Mouse (Mus musculus) spleen, postnatal 36 days (tissue): ENCODE measurements around the gene Cox15.

ENCODE experiments used
- DNase-seq, 2 experiments: peaks; one replicate each; pipeline ENCODE4 v3.0.0; 2022; ENCODE audit warnings: low spot score in 2 of 2, mixed read lengths in 1 of 2

The Cox15 gene

GRCm38 (mm10) chr19:43761543-43762256 is 8.9 kb upstream of the Cox15 start:
- no peak for DNase-seq

GRCm38 (mm10) chr19:43760504-43760903 is 7.7 kb upstream of the Cox15 start:
- DNase-seq = peak; percentile 59 to 74

DNA sequence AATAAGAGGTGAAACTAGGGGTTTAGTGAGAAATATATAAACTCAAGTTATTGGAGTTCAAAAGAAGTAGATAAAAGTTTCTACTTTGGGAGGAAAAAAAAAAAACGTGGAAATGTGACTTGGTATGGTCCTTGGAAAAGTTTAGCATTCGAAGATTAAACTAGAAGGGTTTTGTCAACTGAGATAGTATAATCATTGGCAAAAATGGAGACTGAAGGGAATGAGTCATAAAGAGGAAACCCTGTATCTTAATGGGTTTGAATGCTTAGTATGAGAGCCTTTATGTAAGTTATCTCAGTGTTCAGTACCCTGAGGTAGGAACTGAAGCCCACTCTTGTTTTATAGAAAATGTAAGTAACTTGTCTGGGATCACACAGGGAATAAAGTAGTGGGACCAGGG is 2.1 kb upstream of the Cox15 start:
- no peak for DNase-seq

- DNase-seq = no peak
Observed at GRCm38 (mm10) chr19:43754237-43754636, 1.4 kb upstream of the Cox15 start.

DNA sequence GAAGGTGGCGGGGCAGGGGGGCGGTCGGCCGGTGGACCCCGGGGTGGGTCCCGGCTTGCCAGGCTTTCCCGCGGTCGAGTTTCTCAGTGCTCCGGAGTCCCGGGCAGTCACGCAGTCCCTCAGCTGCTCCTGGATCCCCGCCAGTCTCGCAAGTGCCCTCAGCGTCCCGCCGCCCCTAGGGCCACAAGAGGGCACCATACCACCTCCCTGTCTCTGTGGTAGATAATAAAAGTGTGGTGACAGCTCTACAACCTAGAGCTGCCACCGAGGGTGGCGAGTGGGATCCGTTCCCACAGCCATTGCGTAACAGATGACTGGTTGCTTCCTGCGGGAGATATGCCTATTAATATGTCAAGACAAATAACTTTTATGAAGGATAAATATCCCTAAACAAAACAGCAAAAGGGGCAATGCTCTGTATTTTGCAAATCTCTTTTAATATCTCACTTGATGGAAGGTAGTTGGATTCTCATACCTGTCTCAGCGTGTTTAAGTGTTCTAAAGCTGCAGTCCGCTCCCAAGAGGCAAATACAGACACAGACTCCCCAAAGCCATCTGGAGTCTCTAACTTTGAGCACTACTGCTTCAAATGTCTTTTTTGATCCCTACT is 531 bp upstream of the Cox15 start:
- peak; percentile 85 to 87 for DNase-seq

- DNase-seq = no peak
Observed at GRCm38 (mm10) chr19:43750008-43750407, 2.8 kb downstream of the Cox15 start.

- DNase-seq = no peak
Observed at GRCm38 (mm10) chr19:43747877-43748276, 4.9 kb downstream of the Cox15 start.

DNA sequence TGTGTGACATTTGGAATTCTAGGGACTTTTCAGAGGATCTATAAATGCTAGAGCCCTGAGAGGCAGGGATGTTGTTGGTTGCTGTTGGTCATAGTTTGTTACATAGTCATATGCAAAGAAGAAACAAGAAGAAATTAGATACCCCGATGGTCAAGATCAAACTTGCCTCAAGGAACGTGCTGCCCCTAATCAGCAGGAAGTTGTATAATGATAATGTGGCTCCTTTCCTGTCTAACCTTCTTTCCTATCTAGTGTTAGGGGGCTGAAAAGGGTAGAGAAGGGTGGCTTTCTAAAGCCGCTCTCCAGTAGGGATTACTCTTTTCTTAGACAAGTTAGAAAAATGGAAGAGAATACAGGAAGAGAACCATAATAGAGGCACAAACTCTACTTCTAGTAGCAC is 7.1 kb downstream of the Cox15 start:
- DNase-seq = no peak

- DNase-seq = no peak
Observed at GRCm38 (mm10) chr19:43743401-43743800, 9.4 kb downstream of the Cox15 start.

DNA sequence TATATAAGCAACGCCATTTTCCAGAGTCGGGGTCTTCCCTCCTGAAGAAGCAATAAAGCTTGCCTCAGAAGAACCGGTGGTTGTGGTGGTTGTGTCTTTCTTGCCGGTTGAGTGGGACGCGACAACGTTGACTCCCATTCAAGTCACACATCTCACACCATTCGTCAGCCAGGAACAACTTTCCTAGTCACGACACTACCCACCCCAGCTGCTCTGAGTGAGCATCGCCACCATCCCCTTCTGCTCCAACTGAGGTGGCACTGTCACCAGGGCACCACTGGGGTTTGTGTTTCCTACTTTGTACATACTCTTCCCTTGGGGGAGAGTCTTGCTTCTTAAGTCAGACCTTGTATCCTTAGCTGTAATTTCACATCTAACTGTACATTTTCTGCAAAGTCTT is 14.4 kb downstream of the Cox15 start:
- DNase-seq = no peak

DNA sequence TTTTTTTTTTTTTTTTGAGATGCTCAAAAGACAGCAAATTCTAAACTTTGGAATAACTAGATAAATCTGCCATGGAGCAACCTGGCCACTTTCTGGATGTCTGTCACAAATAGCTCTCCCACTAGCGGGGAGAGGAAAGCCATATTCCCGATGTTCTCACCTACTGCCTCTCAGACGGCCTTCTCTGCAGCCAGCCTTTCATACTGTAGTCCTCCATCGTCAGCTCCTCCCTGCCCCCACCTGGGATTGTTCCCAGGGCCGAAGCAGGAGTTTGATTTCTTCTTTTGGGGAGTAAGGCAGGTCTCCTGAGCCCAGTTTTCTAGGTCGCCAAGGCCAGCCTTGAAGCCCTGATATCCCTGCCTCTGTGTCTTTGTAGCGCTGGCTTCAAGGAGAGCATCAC is 21.6 kb downstream of the Cox15 start:
- DNase-seq = no peak

- DNase-seq = no peak
Observed at GRCm38 (mm10) chr19:43730037-43730428, 22.8 kb downstream of the Cox15 start.

DNA sequence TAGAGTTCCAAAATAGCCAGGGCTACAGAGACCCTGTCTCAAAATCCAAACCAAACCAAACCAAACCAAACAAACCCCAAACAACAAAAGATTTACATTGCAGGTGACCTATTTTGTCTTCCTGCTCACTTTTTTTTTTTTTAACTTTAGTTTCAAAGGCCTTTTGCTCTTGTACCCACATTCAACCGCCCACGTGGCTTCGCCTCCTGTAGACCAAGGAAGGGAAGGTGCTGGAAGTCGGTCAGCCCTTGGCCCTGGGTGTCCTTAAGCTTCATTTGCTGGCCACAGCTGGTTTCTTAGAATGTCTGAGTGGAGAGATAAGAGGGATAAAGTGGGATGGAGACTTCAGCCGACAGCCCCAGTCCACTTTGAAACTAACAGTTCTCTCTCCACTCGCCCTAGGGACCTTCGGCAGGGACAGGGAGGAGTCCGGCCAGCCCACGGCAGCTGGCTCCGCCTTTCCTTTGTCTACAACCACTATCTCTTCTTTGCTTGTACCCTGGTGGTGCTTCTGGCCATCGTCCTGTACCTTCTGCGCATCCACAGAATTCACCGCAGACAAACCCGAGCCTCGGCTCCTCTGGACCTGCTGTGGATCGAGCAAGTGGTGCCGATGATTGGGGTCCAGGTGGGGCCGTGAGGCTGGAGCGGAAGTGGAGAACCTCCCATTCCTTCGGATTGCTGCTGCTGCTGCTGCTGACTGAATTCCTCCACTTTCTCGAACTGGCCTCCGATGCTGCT is 23.3 kb downstream of the Cox15 start:
- DNase-seq = no peak

DNA sequence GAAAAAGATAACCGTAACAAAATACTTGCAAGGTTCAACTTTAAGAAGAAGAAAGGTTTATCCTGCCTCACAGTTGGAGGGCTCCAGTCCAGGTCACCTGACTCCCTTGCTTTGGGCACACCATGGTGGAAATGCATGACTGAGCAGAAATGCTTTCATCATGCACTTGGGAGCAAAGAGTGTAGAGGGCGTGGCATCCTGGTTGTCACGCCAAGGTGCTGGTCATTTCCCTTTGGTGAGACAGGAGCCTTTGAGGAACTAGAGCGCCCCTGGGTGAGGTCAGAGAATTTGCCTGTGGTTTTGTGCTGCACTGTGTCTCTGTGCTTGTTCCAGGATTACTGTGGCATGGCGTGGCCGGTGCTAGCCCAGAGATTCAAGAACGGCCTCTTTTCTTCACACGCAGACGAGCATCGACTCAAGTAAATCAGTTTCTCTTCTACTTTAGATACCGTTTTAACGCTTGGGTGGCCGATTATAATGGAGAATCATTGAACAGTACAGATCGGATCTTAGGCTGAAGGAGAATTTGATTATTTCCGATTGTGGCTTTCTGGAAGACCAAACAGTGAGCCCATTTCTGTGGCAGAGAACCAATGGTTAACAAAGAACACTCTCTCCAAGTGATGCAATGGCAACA is 26.2 kb downstream of the Cox15 start:
- DNase-seq = peak; percentile 59 to 69

- no peak for DNase-seq
Observed at GRCm38 (mm10) chr19:43724821-43725220, 28.0 kb downstream of the Cox15 start.

DNA sequence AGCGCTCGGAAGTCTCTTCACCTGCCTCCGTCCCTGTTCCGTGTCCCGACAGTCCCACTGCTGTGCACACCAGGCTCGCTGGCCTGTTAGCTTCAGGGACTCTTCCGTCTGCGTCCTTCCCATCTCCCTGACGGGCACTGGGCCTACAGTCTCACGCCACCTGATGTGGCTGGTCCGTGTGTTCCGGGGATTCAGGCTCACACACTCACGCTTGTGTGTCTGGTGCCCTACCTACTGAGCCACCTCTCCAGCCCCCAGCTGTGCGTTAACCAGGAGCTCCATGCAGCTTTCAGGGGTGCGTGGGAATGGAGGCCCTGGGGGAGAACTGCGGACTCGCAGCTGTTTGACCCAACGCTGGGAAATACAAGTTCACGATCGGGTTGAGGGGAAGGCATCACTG is 28.6 kb downstream of the Cox15 start:
- no peak for DNase-seq

DNA sequence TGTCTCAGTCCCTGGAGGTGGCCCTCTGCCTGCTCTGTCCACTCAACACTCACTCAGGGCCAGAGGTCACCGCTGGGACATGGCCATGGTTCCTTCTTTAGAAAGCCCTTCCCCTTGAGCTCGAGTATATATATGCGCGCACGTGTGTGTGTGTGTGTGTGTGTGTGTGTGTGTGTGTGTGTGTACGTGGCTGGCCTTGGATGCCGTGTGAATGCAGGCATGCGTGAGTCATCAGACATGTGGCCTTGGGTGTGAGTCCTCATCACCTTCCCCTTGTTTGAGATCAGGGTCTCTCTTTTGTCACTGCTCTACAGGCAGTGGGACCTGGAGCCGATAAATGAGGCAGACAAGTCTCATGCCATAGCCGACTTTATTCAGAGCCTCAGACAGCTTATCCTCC is 29.3 kb downstream of the Cox15 start:
- no peak for DNase-seq

DNA sequence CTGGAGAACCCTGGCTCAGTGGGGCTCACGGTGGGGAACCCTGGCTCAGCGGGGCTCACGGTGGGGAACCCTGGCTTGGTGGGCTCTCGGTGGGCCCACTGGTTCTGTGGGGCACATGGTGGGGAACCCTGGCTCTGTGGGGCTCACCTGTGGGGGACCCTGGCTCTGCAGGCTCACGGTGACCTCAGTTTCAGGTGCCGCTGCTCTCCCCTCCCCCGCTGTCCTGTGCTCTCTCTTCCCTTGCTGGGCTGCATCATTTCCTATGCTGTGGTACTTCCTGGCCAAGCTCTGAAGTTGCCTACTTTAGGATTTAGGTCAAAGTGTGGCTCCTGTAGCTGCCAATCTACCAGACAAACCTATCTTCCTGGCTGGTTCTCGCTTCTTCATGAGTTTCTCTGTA is 29.9 kb downstream of the Cox15 start:
- DNase-seq = no peak

DNA sequence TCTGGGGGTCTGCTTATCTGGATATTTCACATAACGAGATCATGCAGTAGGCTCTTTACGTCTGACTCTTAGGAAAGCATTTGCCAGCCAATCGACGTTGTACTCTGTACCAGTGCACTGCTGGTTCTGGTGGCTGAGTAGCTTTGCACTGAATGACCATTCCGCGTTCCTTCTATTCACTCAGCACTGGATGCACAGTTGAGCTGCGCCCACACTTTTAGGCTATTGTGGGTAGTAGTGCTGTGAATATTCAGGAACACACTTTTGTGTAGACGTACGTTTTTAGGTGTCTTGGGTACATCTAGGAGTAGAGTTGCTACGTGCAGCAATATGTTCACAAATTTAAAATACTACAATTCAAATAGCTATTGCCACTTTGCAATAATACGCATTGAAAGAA is 32.7 kb downstream of the Cox15 start:
- DNase-seq = no peak

DNA sequence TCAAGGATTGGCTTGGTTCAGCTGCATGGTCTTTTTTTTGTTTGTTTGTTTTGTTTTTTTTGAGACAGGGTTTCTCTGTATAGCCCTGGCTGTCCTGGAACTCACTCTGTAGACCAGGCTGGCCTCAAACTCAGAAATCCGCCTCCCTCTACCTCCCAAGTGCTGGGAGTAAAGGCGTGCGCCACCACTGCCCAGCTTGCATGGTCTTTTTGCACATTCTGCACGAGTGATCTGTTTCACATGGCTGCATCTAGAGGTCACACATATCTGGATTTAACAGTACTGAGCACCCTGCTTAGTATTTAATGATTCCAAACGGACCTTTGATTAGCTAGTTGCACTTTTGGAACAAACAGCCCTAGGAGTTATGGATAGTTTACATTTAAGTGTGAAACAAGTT is 40.8 kb downstream of the Cox15 start:
- no peak for DNase-seq

DNA sequence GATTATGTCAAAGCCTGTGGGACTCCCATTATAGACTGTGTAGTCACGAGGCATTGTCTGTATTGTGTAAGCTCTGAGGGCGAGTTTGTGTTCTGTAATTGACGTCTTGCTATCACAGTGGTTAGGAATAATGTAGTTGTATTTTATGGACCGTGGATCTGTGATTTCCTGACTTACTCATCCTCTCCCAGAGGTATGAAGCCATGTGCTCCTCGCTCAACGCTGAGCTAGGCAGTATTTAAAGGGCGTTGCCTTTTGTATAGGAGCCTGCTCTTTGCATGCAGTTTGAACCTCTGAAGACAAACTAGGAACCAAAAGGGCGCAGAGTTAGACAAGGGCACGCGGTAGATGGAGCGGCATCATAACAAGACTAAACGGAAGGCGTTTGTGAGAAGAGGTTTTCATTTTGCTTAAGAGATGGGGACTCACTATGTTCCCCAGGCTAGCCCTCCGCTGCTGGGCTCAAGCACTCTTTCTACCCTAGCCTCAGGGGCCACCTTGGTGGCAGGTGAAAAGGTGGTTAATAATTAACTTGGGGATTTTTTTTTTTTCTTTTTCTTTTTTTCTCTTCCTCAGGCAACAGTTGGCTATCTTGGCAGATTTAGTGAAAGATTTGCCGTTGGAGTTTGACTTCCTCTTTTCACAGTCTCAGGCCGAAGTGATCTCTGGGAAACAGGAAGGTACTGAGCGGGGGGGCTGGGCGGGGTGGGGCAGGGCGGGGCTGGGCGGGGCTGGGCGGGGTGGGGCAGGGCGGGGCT is 41.5 kb downstream of the Cox15 start:
- DNase-seq = peak; percentile 59 to 69

- DNase-seq = no peak
Observed at GRCm38 (mm10) chr19:43709317-43709716, 43.5 kb downstream of the Cox15 start.
